In genomic region chr13:42615826-42616225, GRCm38 (mm10) we compare ENCODE assay signal across 26 mouse cellular contexts.
DNase-seq lines count a peak whose midpoint lies in the region; ATAC-seq and TF ChIP-seq lines count a peak whose summit lies in the region.
"Had no signal": no experiment of that assay in that cellular context is flagged by ENCODE, and none has a peak within 500 bp of the region (broad histone marks: within the 10 kb centered on the region; RNA-seq: fewer than 3 reads in every experiment).

No protein-coding gene starts in this region.

- ATAC-seq in forebrain, postnatal 0 days = no peak
- ATAC-seq in forebrain, embryonic 15.5 days (replicated peaks) = no peak
- ATAC-seq: activated CD4-positive, CD25-positive, alpha-beta regulatory T cell, adult 4 months; CD4-positive, CD25-positive, alpha-beta regulatory T cell, adult 4 months; forebrain, embryonic 13.5 days; forebrain, embryonic 16.5 days; Patski had no signal

- no peak overlapping the region for H3K4me3 ChIP-seq in forebrain, postnatal 0 days (ENCODE audit: low read depth, low read length)
- H3K4me3 ChIP-seq in forebrain, embryonic 15.5 days = no peak overlapping the region
- H3K4me3 ChIP-seq: embryonic facial prominence, embryonic 10.5 days; embryonic facial prominence, embryonic 12.5 days; forebrain, embryonic 13.5 days had no signal

- no peaks in the 10 kb centered on the region for H3K36me3 ChIP-seq in forebrain, postnatal 0 days (ENCODE audit: insufficient read depth)
- H3K36me3 ChIP-seq in forebrain, embryonic 15.5 days = no peaks in the 10 kb centered on the region
- H3K36me3 ChIP-seq: embryonic facial prominence, embryonic 10.5 days; embryonic facial prominence, embryonic 12.5 days; G1E had no signal

- no peaks in the 10 kb centered on the region for H3K27me3 ChIP-seq in forebrain, postnatal 0 days (ENCODE audit: insufficient read depth, low read length)
- H3K27me3 ChIP-seq in forebrain, embryonic 15.5 days = no peaks in the 10 kb centered on the region
- H3K27me3 ChIP-seq: CH12.LX; embryonic facial prominence, embryonic 12.5 days; forebrain, embryonic 13.5 days; Patski had no signal

- WGBS in forebrain, postnatal 0 days = 79% methylated on average over 5 of the region's 5 CpGs
- WGBS in forebrain, embryonic 15.5 days = 79% methylated on average over 5 of the region's 5 CpGs

- H3K27ac ChIP-seq in forebrain, postnatal 0 days (ENCODE audit: low read depth, low read length) = no peak overlapping the region
- H3K27ac ChIP-seq in forebrain, embryonic 15.5 days (replicated peaks) = no peak overlapping the region
- H3K27ac ChIP-seq: embryonic facial prominence, embryonic 10.5 days; embryonic facial prominence, embryonic 12.5 days; forebrain, embryonic 13.5 days had no signal

- H3K9me3 ChIP-seq in forebrain, postnatal 0 days (ENCODE audit: low read length) = no peaks in the 10 kb centered on the region
- H3K9me3 ChIP-seq in forebrain, embryonic 15.5 days = no peaks in the 10 kb centered on the region
- H3K9me3 ChIP-seq: embryonic facial prominence, embryonic 10.5 days; embryonic facial prominence, embryonic 12.5 days; forebrain, embryonic 13.5 days had no signal

- no peak for TF ChIP-seq CTCF in forebrain, postnatal 0 days (IDR thresholded peaks at IDR 0.05; ENCODE audit: low read depth)

- no peak overlapping the region for H3K9ac ChIP-seq in forebrain, postnatal 0 days
- H3K9ac ChIP-seq in forebrain, embryonic 15.5 days (replicated peaks) = no peak overlapping the region
- H3K9ac ChIP-seq: embryonic facial prominence, embryonic 12.5 days; forebrain, embryonic 13.5 days had no signal

- DNase-seq in forebrain, postnatal 0 days = peak; percentile 13
- peak; percentile 30 for DNase-seq in layer of hippocampus, adult 11-12 months (ENCODE audit: low spot score)
- DNase-seq in layer of hippocampus, postnatal 25 days (ENCODE audit: extremely low spot score in 1 of 2, low spot score in 1 of 2) = no peak
- peak; percentile 51 for DNase-seq in layer of hippocampus, adult 9-10 months (ENCODE audit: low spot score)
- DNase-seq in layer of hippocampus, postnatal 10 days (ENCODE audit: low spot score in 2 of 2) = no peak
- peak; percentile 64 for DNase-seq in brain, adult 2 months (ENCODE audit: low read depth, low spot score)
- DNase-seq in cerebellum, adult 8-10 months = no peak
- DNase-seq: adrenal gland, adult 8-10 months; adrenal gland, postnatal 14 days; adrenal gland, postnatal 36 days; B cell, adult 2 months; cerebellum, adult 11 months; cerebellum, adult 18-20 months; cerebellum, adult 9-10 months; cerebellum, postnatal 10 days; cerebellum, postnatal 25 days had no signal

- no peaks in the 10 kb centered on the region for H3K4me1 ChIP-seq in forebrain, postnatal 0 days (ENCODE audit: insufficient read depth)
- no peaks in the 10 kb centered on the region for H3K4me1 ChIP-seq in forebrain, embryonic 15.5 days
- H3K4me1 ChIP-seq: embryonic facial prominence, embryonic 12.5 days; forebrain, embryonic 13.5 days had no signal

- no peak overlapping the region for H3K4me2 ChIP-seq in forebrain, postnatal 0 days (ENCODE audit: low read depth)
- H3K4me2 ChIP-seq in forebrain, embryonic 15.5 days (replicated peaks) = no peak overlapping the region
- H3K4me2 ChIP-seq: embryonic facial prominence, embryonic 12.5 days; forebrain, embryonic 13.5 days had no signal

Comparison
In these comparisons a context has a peak if more than half of its experiments do, and no peak if none do; other contexts are left out.
1. DNase-seq: peak in forebrain, postnatal 0 days (single experiment), layer of hippocampus, adult 11-12 months (single experiment), layer of hippocampus, adult 9-10 months (single experiment) and brain, adult 2 months (single experiment); none in layer of hippocampus, postnatal 25 days (0 of 2), layer of hippocampus, postnatal 10 days (0 of 2) and cerebellum, adult 8-10 months (single experiment).